Mouse (Mus musculus): Measurements from ENCODE around the gene Zbtb37.

GRCm38 (mm10) chr1:161035281-161035785 lies 684 bp upstream of the Zbtb37 start:
- no peak for TF ChIP-seq CTCF (IDR thresholded peaks at IDR 0.05; ENCODE audit: control insufficient read depth, insufficient read depth, insufficient read length)
- TF ChIP-seq MAX (IDR thresholded peaks at IDR 0.05): peak; percentile 82

All from C2C12 (cell line).